Mouse (Mus musculus): Measurements from ENCODE around the gene Patj.
"Not testable (repeated sequence)": the region's sequence is repeated elsewhere in the genome, so short reads cannot be mapped to it uniquely, and the experiment has no call there.

Patj gene

GRCm38 (mm10) chr4:98395690-98396437, at the start of gene Patj:
Gene Patj (plus strand): TSS chr4:98395785.
- DNase-seq, result peak; percentile 59

GRCm38 (mm10) chr4:98348580-98348979, 47.0 kb upstream of the Patj start:
- no peak for DNase-seq

GRCm38 (mm10) chr4:98358034-98358809, 37.4 kb upstream of the Patj start:
- no peak for DNase-seq

GRCm38 (mm10) chr4:98375401-98375800, 20.2 kb upstream of the Patj start:
- DNase-seq, result peak; percentile 10

- no peak for DNase-seq
These were observed 18.6 kb upstream of the Patj start for GRCm38 (mm10) chr4:98376943-98377342.

- DNase-seq, result peak; percentile 82
These were observed 12.7 kb upstream of the Patj start, which contains the start of gene Tm2d1 for GRCm38 (mm10) chr4:98382716-98383424. Gene Tm2d1 (minus strand): TSS chr4:98383306.

GRCm38 (mm10) chr4:98385036-98385435, 10.5 kb upstream of the Patj start:
- DNase-seq, result no peak

GRCm38 (mm10) chr4:98395346-98395689, 267 bp upstream of the Patj start:
- DNase-seq, result no peak

GRCm38 (mm10) chr4:98400926-98401583, 5.5 kb downstream of the Patj start:
- no peak for DNase-seq

GRCm38 (mm10) chr4:98401584-98401962, 6.0 kb downstream of the Patj start:
- DNase-seq, result no peak

- DNase-seq, result no peak
These were observed 7.9 kb downstream of the Patj start for GRCm38 (mm10) chr4:98403492-98403891.

GRCm38 (mm10) chr4:98404412-98404811, 8.8 kb downstream of the Patj start:
- DNase-seq, result no peak

- DNase-seq, result no peak
These were observed 12.9 kb downstream of the Patj start for GRCm38 (mm10) chr4:98408455-98408854.

GRCm38 (mm10) chr4:98415150-98415549, 19.6 kb downstream of the Patj start:
- not testable (repeated sequence) for DNase-seq

- no peak for DNase-seq
These were observed 32.8 kb downstream of the Patj start for GRCm38 (mm10) chr4:98428371-98428770.

- no peak for DNase-seq
These were observed 40.3 kb downstream of the Patj start for GRCm38 (mm10) chr4:98435641-98436457.

- peak; percentile 32 for DNase-seq
These were observed 41.2 kb downstream of the Patj start for GRCm38 (mm10) chr4:98436664-98437363.

- DNase-seq, result no peak
These were observed 43.8 kb downstream of the Patj start for GRCm38 (mm10) chr4:98439261-98440005.

GRCm38 (mm10) chr4:98441248-98441647, 45.7 kb downstream of the Patj start:
- DNase-seq, result no peak

GRCm38 (mm10) chr4:98444437-98445139, 49.0 kb downstream of the Patj start:
- peak; percentile 54 for DNase-seq

All from lung, postnatal 14 days (tissue).